Mouse (Mus musculus): Measurements from ENCODE around the gene Serpina5.
"Not testable (repeated sequence)": the region's sequence is repeated elsewhere in the genome, so short reads cannot be mapped to it uniquely, and the experiment has no call there.

The Serpina5 gene

GRCm38 (mm10) chr12:104100768-104101167 is at the start of gene Serpina5:
Gene Serpina5 (plus strand): TSS chr12:104101113.
- DNase-seq (ENCODE audit: low spot score in 2 of 2): no peak

- DNase-seq (ENCODE audit: low spot score in 2 of 2): no peak
Measured at GRCm38 (mm10) chr12:104053995-104054394, 46.9 kb upstream of the Serpina5 start.

- no peak for DNase-seq (ENCODE audit: low spot score in 2 of 2)
Measured at GRCm38 (mm10) chr12:104055755-104056154, 45.2 kb upstream of the Serpina5 start.

- no peak for DNase-seq (ENCODE audit: low spot score in 2 of 2)
Measured at GRCm38 (mm10) chr12:104057050-104057449, 43.9 kb upstream of the Serpina5 start.

- no peak for DNase-seq (ENCODE audit: low spot score in 2 of 2)
Measured at GRCm38 (mm10) chr12:104057531-104057930, 43.4 kb upstream of the Serpina5 start.

- DNase-seq (ENCODE audit: low spot score in 2 of 2): no peak
Measured at GRCm38 (mm10) chr12:104060126-104060525, 40.8 kb upstream of the Serpina5 start.

GRCm38 (mm10) chr12:104061862-104062261 is 39.1 kb upstream of the Serpina5 start:
- no peak for DNase-seq (ENCODE audit: low spot score in 2 of 2)

- DNase-seq (ENCODE audit: low spot score in 2 of 2): no peak
Measured at GRCm38 (mm10) chr12:104064532-104064931, 36.4 kb upstream of the Serpina5 start.

- DNase-seq (ENCODE audit: low spot score in 2 of 2): no peak
Measured at GRCm38 (mm10) chr12:104064996-104065395, 35.9 kb upstream of the Serpina5 start.

GRCm38 (mm10) chr12:104066241-104066640 is 34.7 kb upstream of the Serpina5 start:
- peak; percentile 43 to 75 for DNase-seq (ENCODE audit: low spot score in 2 of 2)

- no peak for DNase-seq (ENCODE audit: low spot score in 2 of 2)
Measured at GRCm38 (mm10) chr12:104067549-104067948, 33.4 kb upstream of the Serpina5 start.

- DNase-seq (ENCODE audit: low spot score in 2 of 2): peak; percentile 29 to 70
Measured at GRCm38 (mm10) chr12:104069620-104070019, 31.3 kb upstream of the Serpina5 start.

GRCm38 (mm10) chr12:104071708-104072107 is 29.2 kb upstream of the Serpina5 start:
- no peak for DNase-seq (ENCODE audit: low spot score in 2 of 2)

- DNase-seq (ENCODE audit: low spot score in 2 of 2): no peak
Measured at GRCm38 (mm10) chr12:104072286-104072685, 28.6 kb upstream of the Serpina5 start.

- DNase-seq (ENCODE audit: low spot score in 2 of 2): no peak
Measured at GRCm38 (mm10) chr12:104090119-104090518, 10.8 kb upstream of the Serpina5 start.

GRCm38 (mm10) chr12:104091303-104091702 is 9.6 kb upstream of the Serpina5 start:
- no peak for DNase-seq (ENCODE audit: low spot score in 2 of 2)

GRCm38 (mm10) chr12:104105847-104106246 is 4.9 kb downstream of the Serpina5 start:
- no peak for DNase-seq (ENCODE audit: low spot score in 2 of 2)

- DNase-seq (ENCODE audit: low spot score in 2 of 2): no peak
Measured at GRCm38 (mm10) chr12:104106919-104107318, 6.0 kb downstream of the Serpina5 start.

GRCm38 (mm10) chr12:104108507-104108906 is 7.6 kb downstream of the Serpina5 start:
- DNase-seq (ENCODE audit: low spot score in 2 of 2): no peak

GRCm38 (mm10) chr12:104112333-104112732 is 11.4 kb downstream of the Serpina5 start, which contains the start of gene Serpina3a:
Gene Serpina3a (plus strand): TSS chr12:104112724.
- not testable (repeated sequence) for DNase-seq (ENCODE audit: low spot score in 2 of 2)

- no peak for DNase-seq (ENCODE audit: low spot score in 2 of 2)
Measured at GRCm38 (mm10) chr12:104114921-104115579, 14.1 kb downstream of the Serpina5 start.

- DNase-seq (ENCODE audit: low spot score in 2 of 2): no peak
Measured at GRCm38 (mm10) chr12:104123097-104123496, 22.2 kb downstream of the Serpina5 start.

GRCm38 (mm10) chr12:104123996-104124395 is 23.1 kb downstream of the Serpina5 start:
- no peak for DNase-seq (ENCODE audit: low spot score in 2 of 2)

Measured in spleen, postnatal 4 days (tissue).